In genomic region chr11:120622805-120623204, GRCm38 (mm10) we compare ENCODE assay signal across 1 mouse cellular context.
TF ChIP-seq lines count a peak whose summit lies in the region.

No protein-coding gene starts in this region.

TF ChIP-seq in MEL, 35 proteins besides CTCF, POLR2A, EP300 and RAD21:
- TF ChIP-seq POLR2AphosphoS2 (IDR thresholded peaks at IDR 0.05; ENCODE audit: low read length) = 0 out of 2 replicates have a peak, but pooled peaks have one; percentile 25
- TF ChIP-seq USF1 (IDR thresholded peaks at IDR 0.05; ENCODE audit: low read depth, low read length) = no peak
